Mouse (Mus musculus): ENCODE results near the gene Ahnak.

DNA sequence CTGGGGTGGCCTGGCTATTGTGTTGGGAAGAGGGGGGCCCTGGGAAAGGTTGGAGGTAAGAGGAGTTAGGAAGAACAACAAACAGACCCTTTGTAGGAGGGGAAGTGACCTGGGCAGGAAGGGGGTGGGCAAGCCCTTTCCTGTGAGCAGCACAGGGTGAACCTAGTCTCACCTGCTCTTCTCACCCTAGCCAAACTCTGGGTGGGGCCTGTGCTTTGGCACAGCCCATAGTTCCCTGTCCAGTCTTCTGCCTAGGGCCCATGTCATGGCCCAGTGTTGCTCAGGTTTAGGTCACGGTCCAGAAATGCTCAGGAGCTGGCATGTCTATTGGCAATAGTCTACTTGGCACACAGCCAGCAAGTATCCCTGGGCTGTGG, 118.3 kb downstream of the Ahnak start:
- TF ChIP-seq POLR2A (IDR thresholded peaks at IDR 0.05; ENCODE audit: borderline replicate concordance, extremely low read depth, low read depth, low read length) (no peak), CTCF (IDR thresholded peaks at IDR 0.05; ENCODE audit: insufficient read depth, low read length) (no peak)

Data from lung, adult 2 months (tissue).